Mouse (Mus musculus) stomach, postnatal 0 days (tissue): Measurements from ENCODE around the gene Atxn10. TPM values are rescaled to one million over a fixed set of nuclear protein-coding genes. Genes with fewer than 3 reads are reported as not detected.

Source experiments
- ATAC-seq: fragments of 200-750 bp; cut with Nextera tagmentation; 2 replicates; pipeline ENCODE4 v1.8.0; 2017; ENCODE audit not compliant: low FRiP score, low TSS enrichment
- DNase-seq: peaks from one replicate; pipeline ENCODE4 v3.0.0-alpha.2; 2016; ENCODE audit warnings: low spot score
- H3K27ac ChIP-seq: fragments of 300-500 bp; sonication (generic); replicated peaks from 2 replicates; pipeline ENCODE4 v1.5.1; 2014; ENCODE audit warnings: mild to moderate bottlenecking, control low read depth
- H3K27me3 ChIP-seq: fragments of 300-500 bp; sonication (generic); 2 replicates; pipeline ENCODE4 v1.6.1; 2014; ENCODE audit warnings: low read length; ENCODE audit not compliant: control insufficient read depth, insufficient read depth
- H3K36me3 ChIP-seq: fragments of 300-500 bp; sonication (generic); 2 replicates; pipeline ENCODE4 v1.6.1; 2014; ENCODE audit warnings: low read length, mixed read lengths; ENCODE audit not compliant: control insufficient read depth, insufficient read depth
- H3K4me1 ChIP-seq: fragments of 300-500 bp; sonication (generic); replicated peaks from 2 replicates; pipeline ENCODE4 v1.6.1; 2014; ENCODE audit warnings: antibody characterized with exemption; ENCODE audit not compliant: control insufficient read depth, insufficient read depth
- H3K4me2 ChIP-seq: fragments of 300-500 bp; sonication (generic); replicated peaks from 2 replicates; pipeline ENCODE4 v1.6.1; 2014; ENCODE audit warnings: low read depth, mild to moderate bottlenecking, control low read depth, moderate library complexity
- H3K4me3 ChIP-seq: fragments of 300-500 bp; sonication (generic); 2 replicates; pipeline ENCODE4 v1.5.1; 2014; ENCODE audit warnings: low read depth, low read length, control low read depth
- H3K9ac ChIP-seq: fragments of 300-500 bp; sonication (generic); 2 replicates; pipeline ENCODE4 v1.6.1; 2014; ENCODE audit warnings: mild to moderate bottlenecking, low read length, control low read depth, mixed read lengths
- H3K9me3 ChIP-seq: fragments of 300-500 bp; sonication (generic); 2 replicates; pipeline ENCODE4 v1.6.1; 2016; ENCODE audit warnings: low read length; ENCODE audit not compliant: control insufficient read depth
- CTCF ChIP-seq: IDR thresholded peaks from 2 replicates; pipeline ENCODE4 v1.5.1; 2016; ENCODE audit warnings: antibody characterized with exemption, low read depth, mild to moderate bottlenecking, moderate library complexity
- EP300 ChIP-seq: optimal IDR thresholded peaks from 2 replicates; pipeline ENCODE3; 2016; ENCODE audit warnings: antibody characterized with exemption
- WGBS: fragments of 180-500 bp; shearing (Covaris S2); extraction: QIAGEN DNeasy Blood & Tissue Kit; methylation state at CpG from one replicate; pipeline ENCODE4 v1.1.7; 2014; 5-methylcytosine and 5-hydroxymethylcytosine counted together
- polyA plus RNA-seq: library from polyadenylated mRNA; unstranded; fragments of >200 nt; fragmentation: Nextera tagmentation; extraction: Ambion mirVana; gene quantifications from 2 replicates; pipeline ENCODE4 v1.2.1, GENCODE M21; 2015

The Atxn10 gene
- polyA plus RNA-seq, 1 experiment from 2014 or later = 124 TPM

- Histone ChIP-seq H3K27me3 (no peaks in the 10 kb centered on the region), H3K27ac (no peak overlapping the region), H3K4me2 (no peak overlapping the region), H3K9ac (no peak overlapping the region), H3K4me1 (no peaks in the 10 kb centered on the region), H3K9me3 (no peaks in the 10 kb centered on the region), H3K4me3 (no peak overlapping the region), H3K36me3 (no peaks in the 10 kb centered on the region)
- 81% methylated on average over 10 of the region's 10 CpGs for WGBS
- no peak for DNase-seq
- TF ChIP-seq EP300 (no peak), CTCF (no peak)
- ATAC-seq = no peak
These were observed 152.9 kb downstream of the Atxn10 start for GRCm38 (mm10) chr15:85488900-85489299.

GRCm38 (mm10) chr15:85489751-85490150 lies 153.7 kb downstream of the Atxn10 start:
- H3K4me1 ChIP-seq = no peaks in the 10 kb centered on the region
- no peak overlapping the region for H3K4me2 ChIP-seq
- WGBS = 78% methylated on average over 7 of the region's 7 CpGs
- TF ChIP-seq CTCF (no peak), EP300 (no peak)
- DNase-seq (no peak), ATAC-seq (no peak)
- H3K9ac ChIP-seq = no peak overlapping the region
- no peaks in the 10 kb centered on the region for H3K36me3 ChIP-seq
- no peaks in the 10 kb centered on the region for H3K27me3 ChIP-seq
- H3K4me3 ChIP-seq = no peak overlapping the region
- H3K9me3 ChIP-seq = no peaks in the 10 kb centered on the region
- no peak overlapping the region for H3K27ac ChIP-seq

- H3K27me3 ChIP-seq = no peaks in the 10 kb centered on the region
- DNase-seq (no peak), ATAC-seq (no peak)
- H3K36me3 ChIP-seq = no peaks in the 10 kb centered on the region
- H3K4me2 ChIP-seq = no peak overlapping the region
- H3K9me3 ChIP-seq = no peaks in the 10 kb centered on the region
- H3K4me1 ChIP-seq = no peaks in the 10 kb centered on the region
- no peak overlapping the region for H3K9ac ChIP-seq
- H3K4me3 ChIP-seq = no peak overlapping the region
- 12% methylated on average over 11 of the region's 11 CpGs for WGBS
- TF ChIP-seq EP300 = no peak
- no peak for TF ChIP-seq CTCF
- H3K27ac ChIP-seq = no peak overlapping the region
These were observed 158.1 kb downstream of the Atxn10 start for GRCm38 (mm10) chr15:85494163-85494621.

- WGBS = 84% methylated on average over 4 of the region's 4 CpGs
- no peak for ATAC-seq
- no peak overlapping the region for H3K4me2 ChIP-seq
- TF ChIP-seq EP300 (no peak), CTCF (no peak)
- H3K9me3 ChIP-seq = no peaks in the 10 kb centered on the region
- no peaks in the 10 kb centered on the region for H3K27me3 ChIP-seq
- H3K27ac ChIP-seq = no peak overlapping the region
- no peak overlapping the region for H3K4me3 ChIP-seq
- no peak for DNase-seq
- no peak overlapping the region for H3K9ac ChIP-seq
- no peaks in the 10 kb centered on the region for H3K36me3 ChIP-seq
- H3K4me1 ChIP-seq = no peaks in the 10 kb centered on the region
These were observed 161.5 kb downstream of the Atxn10 start for GRCm38 (mm10) chr15:85497548-85497947.

DNA sequence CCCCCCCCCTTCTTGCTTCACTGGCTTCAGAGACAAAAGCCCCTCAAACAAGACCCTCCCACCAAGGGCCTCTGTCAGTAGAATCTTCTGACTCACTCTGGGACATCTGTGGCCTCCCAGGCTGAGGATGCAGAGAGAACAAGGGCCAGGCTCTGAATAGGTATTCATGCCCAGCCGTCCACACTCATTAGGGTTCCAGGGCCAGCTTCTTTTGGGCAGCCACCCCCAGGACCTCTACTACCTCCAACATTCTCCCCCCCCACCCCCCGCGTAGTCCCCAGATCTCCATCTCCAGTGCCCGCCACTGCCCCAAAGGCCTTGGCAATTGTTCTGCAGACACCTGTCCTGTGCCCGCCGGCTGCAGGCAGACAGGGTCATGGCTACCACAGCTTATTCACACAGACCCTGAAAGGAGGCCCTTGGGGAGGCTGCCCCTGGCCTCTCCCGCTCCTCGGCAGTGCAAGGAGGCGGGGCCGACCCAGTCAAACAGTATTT lies 162.0 kb downstream of the Atxn10 start:
- Histone ChIP-seq H3K36me3 (no peaks in the 10 kb centered on the region), H3K27me3 (no peaks in the 10 kb centered on the region), H3K27ac (no peak overlapping the region), H3K9ac (no peak overlapping the region), H3K4me3 (no peak overlapping the region), H3K9me3 (no peaks in the 10 kb centered on the region), H3K4me1 (no peaks in the 10 kb centered on the region), H3K4me2 (no peak overlapping the region)
- DNase-seq (no peak), ATAC-seq (no peak)
- 51% methylated on average over 10 of the region's 10 CpGs for WGBS
- TF ChIP-seq CTCF (no peak), EP300 (no peak)

GRCm38 (mm10) chr15:85500267-85500666 lies 164.2 kb downstream of the Atxn10 start:
- H3K27me3 ChIP-seq = no peaks in the 10 kb centered on the region
- WGBS = 82% methylated on average over 10 of the region's 10 CpGs
- H3K9ac ChIP-seq = no peak overlapping the region
- H3K4me1 ChIP-seq = no peaks in the 10 kb centered on the region
- DNase-seq = no peak
- no peak overlapping the region for H3K4me3 ChIP-seq
- TF ChIP-seq EP300 (no peak), CTCF (no peak)
- H3K36me3 ChIP-seq = no peaks in the 10 kb centered on the region
- H3K27ac ChIP-seq = no peak overlapping the region
- no peak for ATAC-seq
- H3K9me3 ChIP-seq = no peaks in the 10 kb centered on the region
- no peak overlapping the region for H3K4me2 ChIP-seq
